Mouse (Mus musculus) T-helper 17 cell (primary cell): ENCODE results near the gene Psma3.
"Not testable (repeated sequence)": the region's sequence is repeated elsewhere in the genome, so short reads cannot be mapped to it uniquely, and the experiment has no call there.

Source experiments
- in situ Hi-C, 2 experiments: fragments of 300-600 bp; cut with MboI, MseI; formaldehyde crosslinking; loops; 1 replicate in 1 of 2; 2 replicates in 1 of 2; pipeline ENCODE4 v1.15.1; 2025; ENCODE audit warnings: high pct_unique_total_duplicates in 2 of 2

The Psma3 gene

GRCm38 (mm10) chr12:71000344-71000743, 25.9 kb downstream of the Psma3 start:
- in situ Hi-C loops, result no loop called here

GRCm38 (mm10) chr12:71001456-71001855, 27.0 kb downstream of the Psma3 start:
- in situ Hi-C loops, result no loop called here

- in situ Hi-C loops, result no loop called here
Observed at GRCm38 (mm10) chr12:71003760-71004426, 29.5 kb downstream of the Psma3 start.

- in situ Hi-C loops, result no loop called here
Observed at GRCm38 (mm10) chr12:71006141-71006540, 31.7 kb downstream of the Psma3 start.

GRCm38 (mm10) chr12:71006901-71007300, 32.5 kb downstream of the Psma3 start:
- in situ Hi-C loops, result no loop called here

GRCm38 (mm10) chr12:71009769-71010168, 35.3 kb downstream of the Psma3 start:
- in situ Hi-C loops, result no loop called here

- in situ Hi-C loops, result no loop called here
Observed at GRCm38 (mm10) chr12:71014845-71015362, 40.5 kb downstream of the Psma3 start.

GRCm38 (mm10) chr12:71015363-71016210, 41.2 kb downstream of the Psma3 start, which contains the start of gene Arid4a:
Arid4a (plus strand) TSS chr12:71015990.
- in situ Hi-C loops, result no loop called here

- in situ Hi-C loops, result no loop called here
Observed at GRCm38 (mm10) chr12:71016211-71016502, 41.7 kb downstream of the Psma3 start.

- in situ Hi-C loops, result no loop called here
Observed at GRCm38 (mm10) chr12:71016503-71017241, 42.3 kb downstream of the Psma3 start.

GRCm38 (mm10) chr12:71017242-71017571, 42.8 kb downstream of the Psma3 start:
- in situ Hi-C loops, result no loop called here

- in situ Hi-C loops, result no loop called here
Observed at GRCm38 (mm10) chr12:71017827-71018226, 43.4 kb downstream of the Psma3 start.

- in situ Hi-C loops, result no loop called here
Observed at GRCm38 (mm10) chr12:71019211-71019610, 44.8 kb downstream of the Psma3 start.

- in situ Hi-C loops, result no loop called here
Observed at GRCm38 (mm10) chr12:71024411-71024810, 50.0 kb downstream of the Psma3 start.

GRCm38 (mm10) chr12:71028265-71028664, 53.8 kb downstream of the Psma3 start:
- in situ Hi-C loops, result not testable (repeated sequence)

GRCm38 (mm10) chr12:71030260-71030659, 55.8 kb downstream of the Psma3 start:
- in situ Hi-C loops, result no loop called here

- in situ Hi-C loops, result no loop called here
Observed at GRCm38 (mm10) chr12:71030722-71031121, 56.3 kb downstream of the Psma3 start.

GRCm38 (mm10) chr12:71035826-71036225, 61.4 kb downstream of the Psma3 start:
- in situ Hi-C loops, result no loop called here

- in situ Hi-C loops, result no loop called here
Observed at GRCm38 (mm10) chr12:71036729-71037404, 62.4 kb downstream of the Psma3 start.

- in situ Hi-C loops, result loop anchor here in 1 of 2 experiments (5.0 kb wide), 1 partner anchor 58 kb away; no protein-coding TSS in a partner anchor
Observed at GRCm38 (mm10) chr12:71040462-71040861, 66.0 kb downstream of the Psma3 start.

- in situ Hi-C loops, result loop anchor here in 1 of 2 experiments (5.0 kb wide), 1 partner anchor 60 kb away; no protein-coding TSS in a partner anchor
Observed at GRCm38 (mm10) chr12:71042451-71042850, 68.0 kb downstream of the Psma3 start.
